Mouse (Mus musculus): ENCODE data around the gene Rab5c. TPM values are rescaled to one million over a fixed set of nuclear protein-coding genes. Genes with fewer than 3 reads are reported as not detected.

Rab5c gene
- polyA plus RNA-seq, 1 experiment from 2014 or later: 13.0 TPM

GRCm38 (mm10) chr11:100766726-100767125 is 28.7 kb upstream of the Rab5c start:
- no peaks in the 10 kb centered on the region for H3K36me3 ChIP-seq (replicated peaks)
- H3K4me3 ChIP-seq: no peak overlapping the region
- no peak for DNase-seq (ENCODE audit: low spot score)
- H3K4me1 ChIP-seq: peaks cover 23% of the 10 kb centered on the region
- no peak overlapping the region for H3K27ac ChIP-seq (replicated peaks)
- WGBS: 77% methylated on average over 9 of the region's 9 CpGs
- H3K27me3 ChIP-seq (replicated peaks; ENCODE audit: low read depth, poor library complexity, severe bottlenecking): peaks cover 18% of the 10 kb centered on the region
- H3K9me3 ChIP-seq: no peaks in the 10 kb centered on the region

- Histone ChIP-seq H3K27me3 (replicated peaks; ENCODE audit: low read depth, poor library complexity, severe bottlenecking) (peaks cover 54% of the 10 kb centered on the region), H3K27ac (replicated peaks) (0 out of 2 replicates have a peak within 1 kb of the TSS, but pooled peaks have one; percentile 35), H3K9me3 (no peaks in the 10 kb centered on the region), H3K4me1 (peaks cover 29% of the 10 kb centered on the region), H3K4me3 (peak within 1 kb of the TSS; percentile 61), H3K36me3 (replicated peaks) (no peaks in the 10 kb centered on the region)
- DNase-seq (ENCODE audit: low spot score): no peak
- 87% methylated on average over 7 of the region's 7 CpGs for WGBS
These were observed 24.8 kb upstream of the Rab5c start, which contains the start of gene Hcrt for GRCm38 (mm10) chr11:100762831-100763230. Gene Hcrt (minus strand): TSS chr11:100762931.

- WGBS: under 1% methylated on average over 27 of the region's 27 CpGs
- Histone ChIP-seq H3K27me3 (replicated peaks; ENCODE audit: low read depth, poor library complexity, severe bottlenecking) (peaks cover 59% of the 10 kb centered on the region), H3K27ac (replicated peaks) (0 out of 2 replicates have a peak overlapping the region, but pooled peaks have one; percentile 35), H3K36me3 (replicated peaks) (no peaks in the 10 kb centered on the region), H3K4me3 (peak overlapping the region; percentile 61), H3K9me3 (no peaks in the 10 kb centered on the region), H3K4me1 (peaks cover 29% of the 10 kb centered on the region)
- peak; percentile 91 for DNase-seq (ENCODE audit: low spot score)
These were observed 23.6 kb upstream of the Rab5c start for GRCm38 (mm10) chr11:100761547-100762045.

GRCm38 (mm10) chr11:100759611-100760233 is 21.7 kb upstream of the Rab5c start, which contains the start of gene Kcnh4:
Gene Kcnh4 (minus strand): TSS chr11:100759942.
- DNase-seq (ENCODE audit: low spot score): peak; percentile 44
- under 1% methylated on average over 51 of the region's 51 CpGs for WGBS
- Histone ChIP-seq H3K9me3 (no peaks in the 10 kb centered on the region), H3K4me1 (peaks cover 29% of the 10 kb centered on the region), H3K27me3 (replicated peaks; ENCODE audit: low read depth, poor library complexity, severe bottlenecking) (peaks cover 67% of the 10 kb centered on the region), H3K36me3 (replicated peaks) (no peaks in the 10 kb centered on the region), H3K4me3 (peak within 1 kb of the TSS; percentile 56), H3K27ac (replicated peaks) (peak within 1 kb of the TSS; percentile 75)

- H3K27me3 ChIP-seq (replicated peaks; ENCODE audit: low read depth, poor library complexity, severe bottlenecking): peaks cover 67% of the 10 kb centered on the region
- H3K9me3 ChIP-seq: no peaks in the 10 kb centered on the region
- H3K4me1 ChIP-seq: peaks cover 29% of the 10 kb centered on the region
- peak overlapping the region; percentile 75 for H3K27ac ChIP-seq (replicated peaks)
- H3K36me3 ChIP-seq (replicated peaks): no peaks in the 10 kb centered on the region
- DNase-seq (ENCODE audit: low spot score): peak; percentile 85
- 2% methylated on average over 35 of the region's 35 CpGs for WGBS
- peak overlapping the region; percentile 56 for H3K4me3 ChIP-seq
These were observed 20.9 kb upstream of the Rab5c start for GRCm38 (mm10) chr11:100758707-100759610.

GRCm38 (mm10) chr11:100757566-100757965 is 19.6 kb upstream of the Rab5c start:
- 90% methylated on average over 12 of the region's 12 CpGs for WGBS
- Histone ChIP-seq H3K36me3 (replicated peaks) (no peaks in the 10 kb centered on the region), H3K9me3 (no peaks in the 10 kb centered on the region), H3K4me3 (no peak overlapping the region), H3K27ac (replicated peaks) (no peak overlapping the region), H3K27me3 (replicated peaks; ENCODE audit: low read depth, poor library complexity, severe bottlenecking) (peaks cover 57% of the 10 kb centered on the region), H3K4me1 (peaks cover 29% of the 10 kb centered on the region)
- no peak for DNase-seq (ENCODE audit: low spot score)

GRCm38 (mm10) chr11:100756476-100756875 is 18.5 kb upstream of the Rab5c start:
- no peaks in the 10 kb centered on the region for H3K9me3 ChIP-seq
- peaks cover 22% of the 10 kb centered on the region for H3K4me1 ChIP-seq
- no peak overlapping the region for H3K4me3 ChIP-seq
- H3K27me3 ChIP-seq (replicated peaks; ENCODE audit: low read depth, poor library complexity, severe bottlenecking): peaks cover 51% of the 10 kb centered on the region
- H3K36me3 ChIP-seq (replicated peaks): no peaks in the 10 kb centered on the region
- no peak overlapping the region for H3K27ac ChIP-seq (replicated peaks)
- DNase-seq (ENCODE audit: low spot score): no peak
- WGBS: 63% methylated on average over 6 of the region's 6 CpGs

- H3K27me3 ChIP-seq (replicated peaks; ENCODE audit: low read depth, poor library complexity, severe bottlenecking): peaks cover 44% of the 10 kb centered on the region
- no peak overlapping the region for H3K4me3 ChIP-seq
- H3K27ac ChIP-seq (replicated peaks): no peak overlapping the region
- WGBS: 92% methylated on average over 3 of the region's 3 CpGs
- H3K4me1 ChIP-seq: peaks cover 13% of the 10 kb centered on the region
- no peak for DNase-seq (ENCODE audit: low spot score)
- H3K9me3 ChIP-seq: no peaks in the 10 kb centered on the region
- H3K36me3 ChIP-seq (replicated peaks): no peaks in the 10 kb centered on the region
These were observed 16.7 kb upstream of the Rab5c start for GRCm38 (mm10) chr11:100754693-100755057.

- 88% methylated on average over 12 of the region's 12 CpGs for WGBS
- H3K36me3 ChIP-seq (replicated peaks): no peaks in the 10 kb centered on the region
- H3K27ac ChIP-seq (replicated peaks): no peak overlapping the region
- no peak overlapping the region for H3K4me3 ChIP-seq
- peaks cover 8% of the 10 kb centered on the region for H3K4me1 ChIP-seq
- H3K9me3 ChIP-seq: no peaks in the 10 kb centered on the region
- DNase-seq (ENCODE audit: low spot score): no peak
- H3K27me3 ChIP-seq (replicated peaks; ENCODE audit: low read depth, poor library complexity, severe bottlenecking): peaks cover 44% of the 10 kb centered on the region
These were observed 16.1 kb upstream of the Rab5c start for GRCm38 (mm10) chr11:100754021-100754692.

GRCm38 (mm10) chr11:100752294-100752693 is 14.3 kb upstream of the Rab5c start:
- Histone ChIP-seq H3K4me1 (no peaks in the 10 kb centered on the region), H3K27ac (replicated peaks) (no peak overlapping the region), H3K9me3 (no peaks in the 10 kb centered on the region), H3K4me3 (no peak overlapping the region), H3K36me3 (replicated peaks) (no peaks in the 10 kb centered on the region), H3K27me3 (replicated peaks; ENCODE audit: low read depth, poor library complexity, severe bottlenecking) (peaks cover 43% of the 10 kb centered on the region)
- WGBS: 48% methylated on average over 10 of the region's 10 CpGs
- no peak for DNase-seq (ENCODE audit: low spot score)

- H3K27me3 ChIP-seq (replicated peaks; ENCODE audit: low read depth, poor library complexity, severe bottlenecking): peaks cover 35% of the 10 kb centered on the region
- DNase-seq (ENCODE audit: low spot score): no peak
- H3K9me3 ChIP-seq: no peaks in the 10 kb centered on the region
- WGBS: 89% methylated on average over 16 of the region's 16 CpGs
- H3K4me3 ChIP-seq: no peak overlapping the region
- no peaks in the 10 kb centered on the region for H3K36me3 ChIP-seq (replicated peaks)
- H3K27ac ChIP-seq (replicated peaks): no peak overlapping the region
- peaks cover 6% of the 10 kb centered on the region for H3K4me1 ChIP-seq
These were observed 12.1 kb upstream of the Rab5c start for GRCm38 (mm10) chr11:100750127-100750526.

GRCm38 (mm10) chr11:100749469-100749868 is 11.5 kb upstream of the Rab5c start:
- WGBS: 53% methylated on average over 25 of the region's 25 CpGs
- no peak overlapping the region for H3K4me3 ChIP-seq
- peaks cover 6% of the 10 kb centered on the region for H3K4me1 ChIP-seq
- no peaks in the 10 kb centered on the region for H3K9me3 ChIP-seq
- DNase-seq (ENCODE audit: low spot score): no peak
- H3K27ac ChIP-seq (replicated peaks): no peak overlapping the region
- peaks cover 35% of the 10 kb centered on the region for H3K27me3 ChIP-seq (replicated peaks; ENCODE audit: low read depth, poor library complexity, severe bottlenecking)
- no peaks in the 10 kb centered on the region for H3K36me3 ChIP-seq (replicated peaks)
